Mouse (Mus musculus): Measurements from ENCODE around the gene Tns1.

GRCm38 (mm10) chr1:74095296-74095695, 29.0 kb downstream of the Tns1 start:
- no peak for TF ChIP-seq CTCF (IDR thresholded peaks at IDR 0.05; ENCODE audit: insufficient read depth, low read length)
- TF ChIP-seq POLR2A (IDR thresholded peaks at IDR 0.05; ENCODE audit: borderline replicate concordance, extremely low read depth, low read depth, low read length): no peak

All from lung, adult 2 months (tissue).